Mouse (Mus musculus): ENCODE results near the gene Wdcp.
A peak's percentile ranks its signal among the peaks of the same experiment; 100 is the strongest.
"Not testable (repeated sequence)": the region's sequence is repeated elsewhere in the genome, so short reads cannot be mapped to it uniquely, and the experiment has no call there.

Gene Wdcp

DNA sequence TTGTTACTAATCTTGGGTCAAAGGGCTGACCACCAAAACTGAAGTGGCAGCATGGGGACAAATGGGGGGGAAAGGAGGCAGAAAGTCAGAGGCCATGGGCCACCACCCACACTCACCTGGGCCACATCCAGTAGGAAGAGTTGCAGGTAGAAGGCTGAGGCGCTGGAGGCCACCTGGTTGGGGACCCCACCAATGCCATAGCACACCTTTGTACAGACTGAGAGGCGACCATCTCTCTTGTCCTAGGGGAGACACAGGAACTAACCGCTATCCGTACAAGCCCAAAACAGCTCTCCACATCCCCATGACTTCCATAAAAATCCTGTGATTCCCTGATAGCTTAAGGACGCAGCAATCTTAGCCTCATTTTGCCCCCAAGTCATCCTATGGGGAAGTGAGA is 28.2 kb downstream of the Wdcp start:
- DNase-seq (ENCODE audit: low spot score): no peak

- no peak for DNase-seq (ENCODE audit: low spot score)
Observed at GRCm38 (mm10) chr12:4872273-4872672, 29.2 kb downstream of the Wdcp start.

GRCm38 (mm10) chr12:4872983-4873477 is 29.9 kb downstream of the Wdcp start:
- DNase-seq (ENCODE audit: low spot score): no peak

DNA sequence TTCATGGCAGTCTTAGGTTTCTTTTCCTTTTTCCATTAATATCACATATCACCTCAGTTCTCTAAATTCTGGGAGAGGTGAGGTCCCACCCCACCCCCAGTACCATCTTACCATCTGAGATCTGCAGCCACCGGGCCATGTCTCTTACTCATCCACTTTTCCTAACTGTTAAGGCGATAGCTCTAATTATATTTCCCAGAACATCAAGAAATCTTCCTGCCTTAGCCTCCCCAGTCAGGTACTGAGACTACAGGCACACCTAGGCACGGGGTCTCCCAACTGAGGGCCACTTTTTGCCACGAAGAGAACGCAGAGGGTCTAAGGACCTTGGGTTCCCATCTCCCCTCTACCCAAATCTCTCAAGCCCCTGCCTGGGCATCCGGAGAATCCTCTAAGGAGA is 30.4 kb downstream of the Wdcp start:
- DNase-seq (ENCODE audit: low spot score): no peak

- peak; percentile 75 for DNase-seq (ENCODE audit: low spot score)
Observed at GRCm38 (mm10) chr12:4874161-4874927, 31.2 kb downstream of the Wdcp start, which contains the start of gene Mfsd2b. TSS of gene Mfsd2b (minus strand) at chr12:4874359.

DNA sequence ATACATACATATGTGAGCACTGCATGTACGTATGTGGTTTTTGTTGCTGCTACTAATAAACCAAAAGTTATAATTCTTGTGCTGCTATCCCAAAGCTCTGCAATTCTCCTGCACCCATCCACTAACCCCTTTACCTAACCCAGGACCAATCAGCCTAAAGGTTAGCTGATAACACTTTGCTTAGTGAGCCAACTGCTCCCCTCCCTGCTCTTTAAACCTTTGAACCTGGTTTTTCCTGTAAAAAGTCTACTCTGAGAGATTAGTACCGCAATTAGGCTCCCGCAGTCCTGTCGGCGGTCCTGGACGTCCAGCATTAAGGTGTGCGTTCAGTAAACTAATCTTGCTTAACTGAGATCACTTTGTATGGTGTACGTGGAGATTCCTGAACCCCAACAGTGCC is 32.5 kb downstream of the Wdcp start:
- no peak for DNase-seq (ENCODE audit: low spot score)

DNA sequence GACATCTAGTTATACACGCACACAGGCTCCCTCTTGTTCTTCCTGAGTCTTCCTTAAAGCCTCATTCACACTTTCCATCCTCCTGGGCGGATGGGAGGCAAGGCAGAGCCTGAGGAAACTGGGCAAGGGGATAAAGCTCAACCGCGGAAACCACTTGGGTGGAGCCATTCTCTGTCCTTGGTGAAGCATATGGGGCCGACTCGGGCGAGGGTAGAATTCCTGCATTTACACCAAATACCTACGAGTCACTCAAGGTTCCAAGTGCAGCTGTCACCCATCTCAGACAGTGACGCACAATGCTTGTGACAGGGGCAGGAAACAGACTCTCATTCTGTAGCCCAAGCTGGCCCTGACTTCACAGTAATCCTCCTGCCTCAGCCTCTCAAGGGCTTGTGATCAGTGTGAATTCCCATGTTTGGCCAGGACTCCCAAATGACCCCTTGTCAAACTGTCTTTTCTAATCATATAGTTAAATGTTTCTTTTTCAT is 35.2 kb downstream of the Wdcp start:
- no peak for DNase-seq (ENCODE audit: low spot score)

GRCm38 (mm10) chr12:4879048-4879447 is 35.9 kb downstream of the Wdcp start:
- no peak for DNase-seq (ENCODE audit: low spot score)

GRCm38 (mm10) chr12:4882086-4882485 is 39.0 kb downstream of the Wdcp start:
- DNase-seq (ENCODE audit: low spot score): no peak

DNA sequence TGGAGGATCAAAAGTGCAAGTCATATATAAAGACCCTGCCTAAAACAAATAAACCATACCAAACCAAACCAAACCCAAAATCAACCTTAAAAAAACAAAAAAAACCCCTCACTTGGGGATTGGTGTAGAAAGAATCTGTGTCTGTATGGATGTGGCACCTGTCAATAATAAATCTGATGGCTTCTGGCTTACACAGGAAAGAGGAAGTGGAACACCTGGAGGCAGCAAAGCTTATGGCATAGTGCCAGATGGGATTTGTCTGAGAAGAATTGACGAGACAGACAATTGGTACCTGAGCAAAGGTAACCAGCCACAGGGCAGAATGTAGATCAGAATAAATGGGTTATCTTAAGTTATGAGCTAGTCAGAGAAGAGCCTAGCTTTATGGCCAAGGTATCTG is 42.0 kb downstream of the Wdcp start:
- no peak for DNase-seq (ENCODE audit: low spot score)

DNA sequence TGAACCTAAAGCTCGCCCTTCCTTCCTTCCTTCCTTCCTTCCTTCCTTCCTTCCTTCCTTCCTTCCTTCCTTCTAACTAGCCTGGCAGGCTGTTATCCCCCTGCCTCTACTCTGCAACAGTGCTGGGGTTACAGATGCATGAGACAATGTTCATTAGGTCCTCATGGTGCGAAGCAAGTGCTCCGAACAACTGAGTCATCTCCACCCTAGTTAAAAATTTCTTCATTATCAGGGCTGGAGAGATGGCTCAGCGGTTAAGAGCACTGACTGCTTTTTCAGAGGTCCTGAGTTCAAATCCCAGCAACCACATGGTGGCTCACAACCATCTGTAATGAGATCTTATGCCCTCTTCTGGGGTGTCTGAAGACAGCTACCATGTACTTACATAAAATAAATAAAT is 43.5 kb downstream of the Wdcp start:
- DNase-seq (ENCODE audit: low spot score): not testable (repeated sequence)

DNA sequence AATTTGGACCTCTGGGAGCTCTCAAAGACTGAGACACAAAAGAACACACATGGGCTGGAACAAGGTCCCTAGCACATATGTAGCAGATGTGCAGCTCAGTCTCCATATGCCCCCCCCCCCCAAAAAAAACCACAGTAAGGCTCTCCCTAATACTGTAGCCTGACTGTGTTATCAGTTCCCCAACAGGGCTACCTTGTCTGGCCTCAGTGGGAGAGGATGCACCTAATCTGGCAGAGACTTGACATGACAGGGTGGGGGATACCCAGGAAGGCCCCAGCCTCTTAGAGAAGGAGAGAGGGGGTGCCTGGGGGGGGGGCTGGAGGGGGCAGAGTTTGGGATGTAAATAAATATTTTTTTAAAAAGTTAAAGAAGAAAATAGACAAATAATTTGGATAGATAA is 45.6 kb downstream of the Wdcp start:
- no peak for DNase-seq (ENCODE audit: low spot score)

DNA sequence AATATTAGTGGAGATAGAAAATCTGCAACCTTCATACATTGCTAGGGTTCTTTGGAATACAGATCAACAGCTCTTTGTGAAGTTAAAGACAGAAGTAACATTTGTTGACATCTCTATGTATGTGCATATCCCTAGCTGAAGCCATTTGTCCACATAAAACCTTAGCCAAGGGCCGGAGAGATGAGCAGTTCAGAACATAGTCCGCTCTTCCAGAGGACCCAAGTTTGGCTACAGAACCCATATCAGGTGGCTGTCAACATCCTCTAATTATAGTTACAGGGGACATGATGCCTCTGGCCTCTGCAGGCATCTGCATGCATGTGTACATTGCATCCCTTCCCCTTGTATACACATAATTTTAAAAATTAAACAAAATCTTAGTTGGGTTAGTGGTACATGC is 46.1 kb downstream of the Wdcp start:
- DNase-seq (ENCODE audit: low spot score): no peak

DNA sequence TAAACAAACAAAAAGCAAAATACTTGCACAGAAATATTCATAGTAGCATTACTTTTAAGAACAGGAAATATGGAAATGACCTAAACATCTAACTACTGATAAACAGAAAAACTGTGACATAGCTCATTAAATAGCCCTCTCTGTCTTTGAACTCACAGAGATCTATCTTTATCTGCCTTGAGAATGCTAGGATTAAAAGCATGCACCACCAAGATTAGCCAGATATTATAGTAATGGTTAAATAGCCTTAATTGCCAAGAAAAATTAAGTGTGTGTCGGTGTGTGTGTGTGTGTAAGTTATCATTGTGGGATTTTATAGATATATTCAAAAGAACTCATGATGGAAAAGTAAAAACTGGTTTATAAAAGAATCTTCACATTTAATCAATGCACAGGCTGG is 46.8 kb downstream of the Wdcp start:
- no peak for DNase-seq (ENCODE audit: low spot score)

GRCm38 (mm10) chr12:4898024-4898423 is 54.9 kb downstream of the Wdcp start:
- DNase-seq (ENCODE audit: low spot score): no peak

DNA sequence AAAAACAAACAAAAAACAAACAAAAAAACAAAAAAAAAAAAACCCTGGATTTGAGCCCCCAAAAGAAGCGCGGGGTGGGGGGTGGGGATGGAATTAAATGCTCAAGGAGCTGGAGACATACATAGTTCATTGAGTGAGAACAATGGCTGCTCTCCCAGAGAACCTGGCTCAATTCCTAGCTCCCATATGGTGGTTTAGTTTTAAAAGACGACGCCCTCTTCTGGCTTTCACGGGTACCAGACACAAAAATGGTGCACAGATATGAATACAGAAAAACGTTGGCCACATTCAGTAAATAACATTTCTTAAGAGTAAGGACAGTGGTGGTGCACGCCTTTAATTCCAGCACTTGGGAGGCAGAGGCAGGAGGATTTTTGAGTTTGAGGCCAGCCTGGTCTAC is 62.8 kb downstream of the Wdcp start:
- no peak for DNase-seq (ENCODE audit: low spot score)

- DNase-seq (ENCODE audit: low spot score): no peak
Observed at GRCm38 (mm10) chr12:4906476-4906875, 63.4 kb downstream of the Wdcp start.

- peak; percentile 98 for DNase-seq (ENCODE audit: low spot score)
Observed at GRCm38 (mm10) chr12:4906951-4907906, 64.1 kb downstream of the Wdcp start, which contains the start of gene Ubxn2a. TSS of gene Ubxn2a (minus strand) at chr12:4907705.

DNA sequence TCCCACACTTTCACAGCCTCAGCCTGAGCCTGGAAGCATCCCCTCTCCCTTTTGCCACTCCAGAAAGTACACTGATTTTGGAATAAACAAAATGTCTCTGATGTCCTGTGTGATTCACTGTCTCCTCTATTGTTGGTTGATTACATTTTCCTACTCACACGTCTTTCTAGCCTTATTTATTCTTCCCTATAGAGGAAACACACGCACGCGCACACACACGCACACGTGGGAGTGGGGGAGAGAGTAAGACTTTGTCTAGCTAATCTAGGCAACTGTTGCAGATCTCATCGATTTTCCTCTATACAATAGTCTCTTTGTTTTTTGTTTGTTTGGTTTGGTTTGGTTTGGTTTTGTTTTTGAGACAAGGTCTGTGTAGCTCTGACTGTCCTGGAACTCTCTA is 65.3 kb downstream of the Wdcp start:
- DNase-seq (ENCODE audit: low spot score): no peak

All from testis, postnatal 10 days (tissue).